Mouse (Mus musculus) CH12.LX (cell line): ENCODE data around the gene Abraxas1. TPM values are rescaled to one million over a fixed set of nuclear protein-coding genes. Genes with fewer than 3 reads are reported as not detected.

Experiments
- DNase-seq: peaks from one replicate; pipeline ENCODE4 v3.0.0-alpha.2; 2013; ENCODE audit errors: extremely low read depth
- H3K27ac ChIP-seq: 2 replicates; pipeline ENCODE4 v1.5.1; 2012; ENCODE audit warnings: low read depth, mild to moderate bottlenecking, control low read depth, moderate library complexity; ENCODE audit not compliant: insufficient read depth
- H3K27me3 ChIP-seq: replicated peaks from 2 replicates; pipeline ENCODE3; 2012; ENCODE audit warnings: inconsistent platforms
- H3K36me3 ChIP-seq, 2 experiments: replicated peaks in 1 of 2; 2 replicates each; pipeline versions ENCODE3 to v1.6.1; 2012; ENCODE audit warnings: inconsistent platforms in 1 of 2, low read length in 1 of 2, mild to moderate bottlenecking in 1 of 2, mixed read lengths in 1 of 2, moderate library complexity in 1 of 2; ENCODE audit not compliant: control insufficient read depth in 1 of 2, insufficient read depth in 1 of 2
- H3K4me1 ChIP-seq, 2 experiments: 2 replicates each; pipeline ENCODE4 v1.6.1; 2012; ENCODE audit warnings: inconsistent platforms in 1 of 2, moderate library complexity in 1 of 2; ENCODE audit not compliant: insufficient read depth in 2 of 2, control insufficient read depth in 1 of 2
- H3K4me2 ChIP-seq: 2 replicates; pipeline ENCODE4 v1.6.1; 2012; ENCODE audit warnings: low read depth, mild to moderate bottlenecking, control low read depth; ENCODE audit not compliant: poor library complexity, insufficient read depth, severe bottlenecking
- H3K4me3 ChIP-seq, 3 experiments: fragments of 150-350 bp in 1 of 3; sonication (generic) in 1 of 3; replicated peaks in 1 of 3; 2 replicates each; pipeline versions ENCODE3 to v1.5.1; 2011 to 2012; ENCODE audit warnings: low read depth in 2 of 3, low read length in 2 of 3, mild to moderate bottlenecking in 2 of 3, moderate library complexity in 2 of 3, control low read depth in 1 of 3, improper control_type of control experiment in 1 of 3, inconsistent platforms in 1 of 3, mixed read lengths in 1 of 3; ENCODE audit not compliant: poor library complexity in 1 of 3
- H3K79me2 ChIP-seq: replicated peaks from 2 replicates; pipeline ENCODE4 v1.6.1; 2012; ENCODE audit warnings: mild to moderate bottlenecking, moderate library complexity; ENCODE audit not compliant: control insufficient read depth, poor library complexity, insufficient read depth, severe bottlenecking; ENCODE audit errors: extremely low read depth
- H3K9ac ChIP-seq: 2 replicates; pipeline ENCODE4 v1.6.1; 2012; ENCODE audit warnings: low read depth, mild to moderate bottlenecking, control low read depth, moderate library complexity; ENCODE audit not compliant: insufficient read depth
- H3K9me3 ChIP-seq: replicated peaks from 2 replicates; pipeline ENCODE3; 2012; ENCODE audit warnings: low read length, inconsistent platforms, mixed read lengths
- BHLHE40 ChIP-seq: IDR thresholded peaks from 2 replicates; pipeline ENCODE4 v1.6.1; 2011; ENCODE audit warnings: mild to moderate bottlenecking, low read depth, low read length, improper control_type of control experiment
- CHD1 ChIP-seq: IDR thresholded peaks from 2 replicates; pipeline ENCODE4 v1.6.1; 2012; ENCODE audit warnings: low read depth, low read length, improper control_type of control experiment, inconsistent platforms
- CHD2 ChIP-seq: IDR thresholded peaks from 2 replicates; pipeline ENCODE4 v1.6.1; 2011; ENCODE audit warnings: low read length, improper control_type of control experiment
- ELF1 ChIP-seq: IDR thresholded peaks from 2 replicates; pipeline ENCODE4 v1.6.1; 2014; ENCODE audit warnings: low read depth, mild to moderate bottlenecking, inconsistent platforms, low read length, improper control_type of control experiment
- EP300 ChIP-seq: IDR thresholded peaks from 2 replicates; pipeline ENCODE4 v1.6.1; 2011; ENCODE audit warnings: low read length, improper control_type of control experiment
- ETS1 ChIP-seq: conservative IDR thresholded peaks from 2 replicates; pipeline ENCODE4 v1.6.1; 2012; ENCODE audit warnings: low read depth, mild to moderate bottlenecking, inconsistent platforms, low read length, improper control_type of control experiment, moderate library complexity
- HCFC1 ChIP-seq: IDR thresholded peaks from 2 replicates; pipeline ENCODE4 v1.6.1; 2012; ENCODE audit warnings: low read depth, mild to moderate bottlenecking, inconsistent platforms, low read length, improper control_type of control experiment
- IRF4 ChIP-seq: IDR thresholded peaks from 2 replicates; pipeline ENCODE4 v1.6.1; 2014; ENCODE audit warnings: low read depth, mild to moderate bottlenecking, inconsistent platforms, low read length, improper control_type of control experiment
- JUN ChIP-seq: IDR thresholded peaks from 2 replicates; pipeline ENCODE4 v1.6.1; 2011; ENCODE audit warnings: low read depth, mild to moderate bottlenecking, low read length, improper control_type of control experiment, moderate library complexity; ENCODE audit not compliant: insufficient read depth
- KAT2A ChIP-seq: IDR thresholded peaks from 2 replicates; pipeline ENCODE4 v1.6.1; 2012; ENCODE audit warnings: low read length, improper control_type of control experiment, inconsistent platforms; ENCODE audit not compliant: insufficient replicate concordance
- MAX ChIP-seq: IDR thresholded peaks from 2 replicates; pipeline ENCODE4 v1.6.1; 2011; ENCODE audit warnings: low read length, improper control_type of control experiment
- MAZ ChIP-seq: IDR thresholded peaks from 2 replicates; pipeline ENCODE4 v1.6.1; 2012; ENCODE audit warnings: low read depth, mild to moderate bottlenecking, inconsistent platforms, low read length, improper control_type of control experiment, moderate library complexity
- MEF2A ChIP-seq: IDR thresholded peaks from 2 replicates; pipeline ENCODE4 v1.6.1; 2014; ENCODE audit warnings: low read depth, mild to moderate bottlenecking, inconsistent platforms, low read length, improper control_type of control experiment, borderline replicate concordance
- MXI1 ChIP-seq: IDR thresholded peaks from 2 replicates; pipeline ENCODE4 v1.6.1; 2011; ENCODE audit warnings: mild to moderate bottlenecking, low read depth, low read length, improper control_type of control experiment
- NELFE ChIP-seq: IDR thresholded peaks from 2 replicates; pipeline ENCODE4 v1.6.1; 2011; ENCODE audit warnings: low read depth, low read length, improper control_type of control experiment
- NRF1 ChIP-seq: IDR thresholded peaks from 2 replicates; pipeline ENCODE4 v1.6.1; 2014; ENCODE audit warnings: low read depth, mild to moderate bottlenecking, inconsistent platforms, low read length, improper control_type of control experiment, moderate library complexity
- PAX5 ChIP-seq: IDR thresholded peaks from 2 replicates; pipeline ENCODE4 v1.6.1; 2012; ENCODE audit warnings: low read length, inconsistent platforms, mixed read lengths
- POLR2A ChIP-seq: IDR thresholded peaks from 2 replicates; pipeline ENCODE4 v1.6.1; 2011; ENCODE audit warnings: low read depth, mild to moderate bottlenecking, improper control_type of control experiment, low read length
- RAD21 ChIP-seq: IDR thresholded peaks from 2 replicates; pipeline ENCODE4 v1.6.1; 2011; ENCODE audit warnings: low read depth, mild to moderate bottlenecking, low read length, improper control_type of control experiment, moderate library complexity
- RCOR1 ChIP-seq: conservative IDR thresholded peaks from 2 replicates; pipeline ENCODE4 v1.6.1; 2012; ENCODE audit warnings: low read depth, mild to moderate bottlenecking, inconsistent platforms, low read length, improper control_type of control experiment
- SIN3A ChIP-seq: IDR thresholded peaks from 2 replicates; pipeline ENCODE4 v1.6.1; 2012; ENCODE audit warnings: low read length, improper control_type of control experiment, inconsistent platforms
- TBP ChIP-seq: conservative IDR thresholded peaks from 2 replicates; pipeline ENCODE4 v1.6.1; 2011; ENCODE audit warnings: low read depth, low read length, improper control_type of control experiment
- TCF12 ChIP-seq: IDR thresholded peaks from 2 replicates; pipeline ENCODE4 v1.6.1; 2014; ENCODE audit warnings: low read depth, mild to moderate bottlenecking, inconsistent platforms, low read length, improper control_type of control experiment
- USF1 ChIP-seq: IDR thresholded peaks from 2 replicates; pipeline ENCODE4 v1.6.1; 2014; ENCODE audit warnings: low read depth, mild to moderate bottlenecking, inconsistent platforms, low read length, improper control_type of control experiment
- USF2 ChIP-seq: conservative IDR thresholded peaks from 2 replicates; pipeline ENCODE4 v1.6.1; 2011; ENCODE audit warnings: low read depth, low read length, improper control_type of control experiment
- ZKSCAN1 ChIP-seq: IDR thresholded peaks from 2 replicates; pipeline ENCODE4 v1.6.1; 2012; ENCODE audit warnings: low read depth, inconsistent platforms, low read length, improper control_type of control experiment, borderline replicate concordance
- ZMIZ1 ChIP-seq: IDR thresholded peaks from 2 replicates; pipeline ENCODE4 v1.6.1; 2012; ENCODE audit warnings: low read depth, mild to moderate bottlenecking, inconsistent platforms, low read length, improper control_type of control experiment
- ZNF384 ChIP-seq: IDR thresholded peaks from 2 replicates; pipeline ENCODE4 v1.6.1; 2012; ENCODE audit warnings: low read depth, low read length, improper control_type of control experiment, inconsistent platforms
- dilution Hi-C: fragments of 300-500 bp; cut with MboI; formaldehyde crosslinking; loops from 2 replicates; pipeline ENCODE4 v1.14.3; 2020; ENCODE audit warnings: low sequenced_read_pairs; ENCODE audit not compliant: extremely low pct_unique_long_range_greater_than_20kb, extremely low pct_ligation_motif_present
- in situ Hi-C: fragments of 300-500 bp; cut with MboI; formaldehyde crosslinking; loops from 3 replicates; pipeline ENCODE4 v1.14.3; 2019; ENCODE audit warnings: low sequenced_read_pairs, low pct_ligation_motif_present, low pct_unique_long_range_greater_than_20kb, mixed read lengths
- polyA plus RNA-seq: library from polyadenylated mRNA; unstranded; fragments of >175 nt; gene quantifications from 2 replicates; pipeline ENCODE4 v1.2.1, GENCODE M21; 2012; ENCODE audit warnings: low read depth; ENCODE audit not compliant: insufficient read length
- total RNA-seq, 2 experiments: library from RNA; depleted of rRNA; stranded (reverse); fragments of 300-350 nt in 1 of 2; fragments of >200 nt in 1 of 2; gene quantifications; 2 replicates each; pipeline ENCODE4 v1.2.3; 2012 to 2014

Gene Abraxas1
- total and polyA plus RNA-seq, 3 experiments: 13.4 to 34.9 (median 30.9) TPM

DNA sequence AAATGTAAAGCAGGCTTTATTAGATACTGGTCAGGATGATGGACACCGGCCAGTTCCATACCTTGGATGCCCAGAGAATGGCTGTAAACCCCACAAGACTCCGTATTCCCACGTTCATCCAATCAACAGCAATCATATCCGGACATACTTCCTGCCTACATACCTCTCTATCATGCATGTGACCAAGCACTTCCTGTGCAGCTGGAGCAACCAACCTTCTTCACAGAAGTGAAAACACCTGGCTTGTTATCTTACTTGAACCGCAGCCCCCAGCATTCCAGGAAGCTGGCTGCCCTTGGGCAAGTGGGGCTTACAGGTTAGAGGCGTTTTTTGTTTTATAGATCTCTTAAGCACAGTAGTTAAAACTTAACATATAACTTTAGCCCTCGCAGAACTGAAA is 2.1 kb upstream of the Abraxas1 start:
- Histone ChIP-seq H3K4me2 (no peak overlapping the region), H3K36me3 (peaks cover 3 to 7% of the 10 kb centered on the region in 2 experiments), H3K79me2 (peaks cover 18% of the 10 kb centered on the region), H3K27me3 (no peaks in the 10 kb centered on the region), H3K9me3 (peaks cover 3% of the 10 kb centered on the region), H3K9ac (no peak overlapping the region), H3K4me1 (peaks cover 2 to 17% of the 10 kb centered on the region in 2 experiments; a peak in 3 of 4 replicates), H3K4me3 (no peak overlapping the region), H3K27ac (no peak overlapping the region)
- in situ Hi-C loops: no loop called here
- TF ChIP-seq JUN (no peak), MXI1 (no peak), MEF2A (no peak), KAT2A (no peak), NRF1 (no peak), TBP (no peak), PAX5 (no peak), RCOR1 (no peak), RAD21 (no peak), MAZ (no peak), ZKSCAN1 (no peak), CHD2 (no peak)
- no peak for DNase-seq
- dilution Hi-C loops: no loop called here

DNA sequence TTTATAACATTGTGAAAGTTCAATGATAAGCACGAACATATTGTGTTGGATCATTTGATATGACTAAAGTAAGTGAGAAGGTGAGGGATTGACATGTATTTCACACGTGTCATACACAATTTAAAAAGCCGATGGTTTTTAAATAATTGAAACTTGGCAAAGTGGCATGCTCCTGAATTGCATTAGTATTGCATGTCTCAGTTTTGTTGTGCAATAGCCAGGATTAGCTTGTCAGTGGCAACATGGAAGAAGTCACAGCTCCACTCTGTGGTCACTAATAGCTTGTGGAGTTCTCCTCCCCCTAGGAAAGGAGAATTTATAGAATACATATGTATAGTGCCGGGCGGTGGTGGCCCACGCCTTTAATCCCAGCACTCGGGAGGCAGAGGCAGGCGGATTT is 610 bp upstream of the Abraxas1 start:
- Histone ChIP-seq H3K79me2 (peaks cover 25% of the 10 kb centered on the region), H3K27me3 (no peaks in the 10 kb centered on the region), H3K36me3 (peaks cover 12 to 21% of the 10 kb centered on the region in 2 experiments), H3K4me3 (peak overlapping the region in 2 of 3 experiments; percentile 48 to 97), H3K27ac (no peak overlapping the region), H3K9ac (peak overlapping the region; percentile 100; the same call in 1 of the 2 replicates), H3K4me1 (peaks cover 2 to 17% of the 10 kb centered on the region in 2 experiments; a peak in 2 of 4 replicates), H3K9me3 (peaks cover 3% of the 10 kb centered on the region), H3K4me2 (peak overlapping the region; percentile 41; the same call in 1 of the 2 replicates)
- in situ Hi-C loops: no loop called here
- dilution Hi-C loops: no loop called here
- DNase-seq: no peak
- TF ChIP-seq KAT2A (no peak), EP300 (no peak), ETS1 (no peak), ELF1 (no peak), USF2 (no peak), ZMIZ1 (no peak), CHD1 (no peak), TCF12 (no peak), BHLHE40 (no peak), NELFE (no peak), MAZ (no peak), SIN3A (no peak), USF1 (no peak), HCFC1 (no peak), JUN (no peak), IRF4 (no peak), POLR2A (no peak), MAX (no peak), ZNF384 (no peak), RAD21 (no peak; the same call in 1 of the 2 replicates)
